Mouse (Mus musculus): ENCODE results near the gene Gas2l2. TPM values are rescaled to one million over a fixed set of nuclear protein-coding genes. Genes with fewer than 3 reads are reported as not detected.

The Gas2l2 gene
- polyA plus RNA-seq, 1 experiment from 2014 or later, result not detected

DNA sequence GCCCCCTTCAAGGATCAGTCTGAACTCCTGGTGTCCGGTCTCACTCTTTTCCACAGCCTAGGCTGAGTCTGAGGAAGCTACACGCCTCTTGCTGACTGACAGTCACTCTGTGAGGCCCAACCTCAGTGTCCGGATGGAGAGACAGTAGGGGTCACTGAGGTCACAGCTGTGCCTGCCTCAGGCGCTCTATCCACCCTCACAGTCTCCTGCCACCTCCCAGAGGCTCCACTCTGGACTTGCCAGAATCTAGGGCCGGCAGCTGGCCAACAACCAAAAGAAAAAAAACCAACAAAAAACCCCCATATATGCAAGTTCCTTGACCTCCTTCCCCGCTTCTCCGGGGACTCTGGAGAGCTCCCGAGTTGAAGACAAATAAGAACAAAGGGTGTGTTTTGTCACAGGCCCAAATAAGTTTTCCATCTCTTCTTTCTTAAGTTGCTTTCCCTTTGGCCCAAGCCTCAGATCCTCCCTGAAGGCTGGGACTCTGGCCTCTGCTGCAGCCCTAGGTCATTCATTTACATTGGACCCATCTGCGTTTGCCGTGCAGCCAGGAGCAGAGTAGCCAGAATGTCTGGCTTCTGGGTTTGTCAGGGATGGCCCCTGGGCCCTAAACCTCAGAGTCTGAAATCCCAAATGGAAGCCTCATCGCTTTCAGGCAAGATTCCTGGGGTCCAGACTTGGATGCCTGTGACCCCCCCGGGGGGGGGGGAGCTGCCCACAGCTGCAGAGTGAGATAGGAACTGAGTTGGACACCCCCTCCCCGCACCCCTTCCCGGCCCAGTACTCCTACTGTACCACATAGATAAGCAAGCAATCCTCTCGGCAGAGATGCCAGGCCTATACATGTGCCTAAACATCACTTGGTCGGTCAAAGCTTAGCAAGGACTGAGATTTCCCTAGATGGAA is 19.0 kb upstream of the Gas2l2 start:
- H3K36me3 ChIP-seq (ENCODE audit: control insufficient read depth, insufficient read depth, low read length), result no peaks in the 10 kb centered on the region
- no peak overlapping the region for H3K4me3 ChIP-seq (ENCODE audit: low read depth, low read length)
- H3K4me1 ChIP-seq (replicated peaks; ENCODE audit: control insufficient read depth, insufficient read depth, low read length), result peaks cover 2% of the 10 kb centered on the region; the same call in 1 of the 2 replicates
- H3K9ac ChIP-seq (ENCODE audit: low read length), result no peak overlapping the region
- 53% methylated on average over 16 of the region's 16 CpGs for WGBS
- H3K27ac ChIP-seq (ENCODE audit: low read depth, low read length), result no peak overlapping the region
- H3K4me2 ChIP-seq (ENCODE audit: low read depth, low read length, severe bottlenecking), result no peak overlapping the region
- H3K27me3 ChIP-seq (ENCODE audit: control insufficient read depth, insufficient read depth, low read length), result peaks cover 23% of the 10 kb centered on the region
- H3K9me3 ChIP-seq (ENCODE audit: control insufficient read depth, low read length), result no peaks in the 10 kb centered on the region
- no peak for DNase-seq (ENCODE audit: low spot score)
- ATAC-seq (replicated peaks; ENCODE audit: low FRiP score), result no peak

DNA sequence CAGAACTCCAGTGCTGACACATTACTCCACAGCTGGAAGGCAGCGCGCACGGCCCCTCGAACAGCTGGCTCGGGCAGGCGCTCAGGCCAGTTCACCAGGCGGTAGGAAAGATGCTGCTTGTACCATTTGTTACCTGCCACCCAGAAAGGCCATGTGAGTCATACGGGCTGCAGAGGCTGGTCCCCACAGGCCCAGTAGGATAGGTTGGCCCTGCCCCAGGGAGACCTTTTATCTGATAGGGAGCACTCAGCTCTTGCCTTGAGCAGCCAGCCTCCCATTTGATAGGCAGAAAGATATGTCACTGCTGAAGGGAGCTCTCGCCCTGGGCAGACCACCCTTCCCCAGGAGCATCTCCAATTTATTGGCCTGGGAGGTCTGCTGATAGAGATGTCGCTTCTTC is 18.4 kb upstream of the Gas2l2 start:
- H3K4me3 ChIP-seq (ENCODE audit: low read depth, low read length), result no peak overlapping the region
- no peaks in the 10 kb centered on the region for H3K9me3 ChIP-seq (ENCODE audit: control insufficient read depth, low read length)
- H3K4me1 ChIP-seq (replicated peaks; ENCODE audit: control insufficient read depth, insufficient read depth, low read length), result peaks cover 2% of the 10 kb centered on the region; the same call in 1 of the 2 replicates
- no peak overlapping the region for H3K9ac ChIP-seq (ENCODE audit: low read length)
- H3K27ac ChIP-seq (ENCODE audit: low read depth, low read length), result no peak overlapping the region
- 84% methylated on average over 10 of the region's 10 CpGs for WGBS
- H3K4me2 ChIP-seq (ENCODE audit: low read depth, low read length, severe bottlenecking), result no peak overlapping the region
- no peaks in the 10 kb centered on the region for H3K36me3 ChIP-seq (ENCODE audit: control insufficient read depth, insufficient read depth, low read length)
- H3K27me3 ChIP-seq (ENCODE audit: control insufficient read depth, insufficient read depth, low read length), result peaks cover 29% of the 10 kb centered on the region
- no peak for DNase-seq (ENCODE audit: low spot score)
- no peak for ATAC-seq (replicated peaks; ENCODE audit: low FRiP score)

DNA sequence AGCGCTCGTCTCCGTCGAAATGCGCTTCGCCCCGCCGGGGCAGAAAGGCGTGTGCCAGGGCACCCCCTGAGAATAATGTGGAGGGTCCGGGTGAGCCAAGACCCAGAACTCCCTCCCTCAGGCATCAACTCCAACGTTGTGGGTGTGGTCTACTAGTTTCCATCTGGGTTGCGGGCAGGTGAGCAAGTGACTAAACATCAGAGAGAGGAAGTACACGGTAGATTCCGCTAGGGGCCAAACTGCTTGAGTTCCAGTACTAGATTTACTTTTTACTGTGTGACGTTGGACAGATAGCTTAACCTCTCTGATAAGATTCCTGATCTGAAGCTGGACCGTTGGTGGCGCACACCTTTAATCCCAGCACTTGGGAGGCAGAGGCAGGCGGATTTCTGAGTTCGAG is 15.7 kb upstream of the Gas2l2 start:
- WGBS, result 32% methylated on average over 19 of the region's 19 CpGs
- H3K4me3 ChIP-seq (ENCODE audit: low read depth, low read length), result no peak overlapping the region; the same call in 1 of the 2 replicates

DNA sequence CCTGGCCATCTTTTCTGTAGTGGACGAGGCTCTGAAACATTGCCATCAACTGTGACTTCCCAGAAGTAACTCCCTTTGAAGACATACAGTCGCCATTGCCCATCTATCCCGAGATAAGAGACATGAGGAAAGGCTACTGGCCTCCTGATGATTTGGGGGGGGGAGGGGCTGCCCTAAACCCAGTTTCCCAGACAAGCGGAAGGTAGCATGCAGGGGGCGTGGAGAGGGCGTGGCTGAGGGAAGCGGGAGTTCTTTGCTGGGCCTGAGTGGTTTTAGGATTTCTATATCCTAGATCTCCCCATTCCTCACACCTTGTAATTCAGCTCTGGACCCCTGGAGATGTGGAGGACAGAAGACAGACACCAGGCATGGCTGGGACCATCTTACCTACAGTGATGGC is 14.6 kb upstream of the Gas2l2 start:
- H3K4me3 ChIP-seq (ENCODE audit: low read depth, low read length), result no peak overlapping the region
- peaks cover 45% of the 10 kb centered on the region for H3K27me3 ChIP-seq (ENCODE audit: control insufficient read depth, insufficient read depth, low read length)
- no peak overlapping the region for H3K4me2 ChIP-seq (ENCODE audit: low read depth, low read length, severe bottlenecking)
- DNase-seq (ENCODE audit: low spot score) (no peak), ATAC-seq (replicated peaks; ENCODE audit: low FRiP score) (no peak)
- H3K27ac ChIP-seq (ENCODE audit: low read depth, low read length), result no peak overlapping the region
- 9% methylated on average over 7 of the region's 7 CpGs for WGBS
- no peaks in the 10 kb centered on the region for H3K36me3 ChIP-seq (ENCODE audit: control insufficient read depth, insufficient read depth, low read length)
- H3K9ac ChIP-seq (ENCODE audit: low read length), result no peak overlapping the region
- H3K9me3 ChIP-seq (ENCODE audit: control insufficient read depth, low read length), result no peaks in the 10 kb centered on the region
- peaks cover 2% of the 10 kb centered on the region; the same call in 1 of the 2 replicates for H3K4me1 ChIP-seq (replicated peaks; ENCODE audit: control insufficient read depth, insufficient read depth, low read length)

More for the DNA sequence above, 15.7 kb upstream of the Gas2l2 start:
- no peak overlapping the region for H3K27ac ChIP-seq (ENCODE audit: low read depth, low read length)
- H3K9ac ChIP-seq (ENCODE audit: low read length), result no peak overlapping the region
- no peaks in the 10 kb centered on the region for H3K9me3 ChIP-seq (ENCODE audit: control insufficient read depth, low read length)
- H3K36me3 ChIP-seq (ENCODE audit: control insufficient read depth, insufficient read depth, low read length), result no peaks in the 10 kb centered on the region
- ATAC-seq (replicated peaks; ENCODE audit: low FRiP score), result no peak
- no peak for DNase-seq (ENCODE audit: low spot score)
- H3K4me2 ChIP-seq (ENCODE audit: low read depth, low read length, severe bottlenecking), result no peak overlapping the region
- peaks cover 2% of the 10 kb centered on the region; the same call in 1 of the 2 replicates for H3K4me1 ChIP-seq (replicated peaks; ENCODE audit: control insufficient read depth, insufficient read depth, low read length)
- H3K27me3 ChIP-seq (ENCODE audit: control insufficient read depth, insufficient read depth, low read length), result peaks cover 45% of the 10 kb centered on the region

DNA sequence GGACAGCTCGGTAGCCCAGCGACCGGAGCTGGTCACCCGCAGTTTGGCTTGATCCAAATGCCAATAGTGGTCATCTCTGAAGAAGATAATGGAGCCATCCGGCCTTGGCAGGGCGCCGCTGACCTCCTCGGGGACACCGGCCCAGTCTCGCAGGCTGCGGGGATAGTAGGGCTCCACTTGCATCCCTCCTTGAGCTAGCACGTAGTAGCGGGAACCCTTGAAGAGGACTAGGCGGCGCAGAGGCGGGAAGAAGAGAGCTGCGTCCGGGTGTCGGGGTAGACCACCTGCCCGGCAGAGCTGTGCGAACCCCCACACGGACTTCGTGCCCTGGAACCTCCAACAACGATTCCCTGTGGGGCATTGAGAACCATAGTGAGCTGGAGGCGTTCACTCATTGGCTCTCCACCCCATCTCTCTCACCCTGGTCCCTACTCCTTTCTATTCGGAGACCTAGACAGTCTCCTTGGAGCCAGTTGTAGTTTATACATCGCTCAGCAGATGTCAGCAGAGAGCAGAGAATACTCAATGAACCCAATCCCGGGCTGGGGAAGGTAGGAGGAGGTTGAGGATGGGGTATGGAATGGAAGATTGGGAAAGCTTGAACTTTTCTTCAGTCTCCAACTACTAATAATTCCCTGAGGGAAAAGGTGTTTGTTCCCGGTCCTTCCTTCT is 13.5 kb upstream of the Gas2l2 start:
- Histone ChIP-seq H3K4me2 (ENCODE audit: low read depth, low read length, severe bottlenecking) (peak overlapping the region; percentile 44), H3K9ac (ENCODE audit: low read length) (no peak overlapping the region), H3K36me3 (ENCODE audit: control insufficient read depth, insufficient read depth, low read length) (no peaks in the 10 kb centered on the region), H3K4me3 (ENCODE audit: low read depth, low read length) (peak overlapping the region; percentile 11; the same call in 1 of the 2 replicates), H3K9me3 (ENCODE audit: control insufficient read depth, low read length) (no peaks in the 10 kb centered on the region), H3K4me1 (replicated peaks; ENCODE audit: control insufficient read depth, insufficient read depth, low read length) (no peaks in the 10 kb centered on the region; the same call in 1 of the 2 replicates), H3K27ac (ENCODE audit: low read depth, low read length) (no peak overlapping the region), H3K27me3 (ENCODE audit: control insufficient read depth, insufficient read depth, low read length) (peaks cover 45% of the 10 kb centered on the region)
- ATAC-seq (replicated peaks; ENCODE audit: low FRiP score) (0 out of 2 replicates have a peak, but pooled peaks have one; percentile 39), DNase-seq (ENCODE audit: low spot score) (peak; percentile 79)
- 12% methylated on average over 29 of the region's 29 CpGs for WGBS

DNA sequence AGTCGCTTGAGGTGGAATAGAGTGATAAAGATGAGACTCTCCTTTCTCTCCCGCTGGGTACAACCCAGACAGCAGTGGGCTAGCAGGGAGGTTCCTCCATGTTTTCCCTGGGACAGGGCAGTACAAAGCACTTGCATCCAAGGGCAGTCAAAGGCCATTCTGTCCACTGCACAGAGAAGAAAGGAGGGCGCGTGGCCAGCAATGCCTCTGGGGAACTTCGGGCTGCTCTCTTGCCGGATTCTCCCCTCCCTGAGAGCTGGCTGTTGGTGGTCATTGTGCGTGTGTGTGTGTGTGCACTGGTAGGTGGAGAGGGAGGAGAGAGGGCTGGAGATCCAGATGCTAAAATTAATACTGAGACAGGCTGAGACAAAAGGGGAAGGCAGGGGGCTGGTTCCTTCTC is 12.0 kb upstream of the Gas2l2 start:
- H3K36me3 ChIP-seq (ENCODE audit: control insufficient read depth, insufficient read depth, low read length), result no peaks in the 10 kb centered on the region
- no peaks in the 10 kb centered on the region for H3K9me3 ChIP-seq (ENCODE audit: control insufficient read depth, low read length)
- 38% methylated on average over 7 of the region's 7 CpGs for WGBS
- H3K27ac ChIP-seq (ENCODE audit: low read depth, low read length), result no peak overlapping the region
- no peaks in the 10 kb centered on the region; the same call in 1 of the 2 replicates for H3K4me1 ChIP-seq (replicated peaks; ENCODE audit: control insufficient read depth, insufficient read depth, low read length)
- H3K4me2 ChIP-seq (ENCODE audit: low read depth, low read length, severe bottlenecking), result no peak overlapping the region
- no peak overlapping the region for H3K4me3 ChIP-seq (ENCODE audit: low read depth, low read length)
- DNase-seq (ENCODE audit: low spot score) (no peak), ATAC-seq (replicated peaks; ENCODE audit: low FRiP score) (no peak)
- H3K9ac ChIP-seq (ENCODE audit: low read length), result no peak overlapping the region
- H3K27me3 ChIP-seq (ENCODE audit: control insufficient read depth, insufficient read depth, low read length), result peaks cover 45% of the 10 kb centered on the region

DNA sequence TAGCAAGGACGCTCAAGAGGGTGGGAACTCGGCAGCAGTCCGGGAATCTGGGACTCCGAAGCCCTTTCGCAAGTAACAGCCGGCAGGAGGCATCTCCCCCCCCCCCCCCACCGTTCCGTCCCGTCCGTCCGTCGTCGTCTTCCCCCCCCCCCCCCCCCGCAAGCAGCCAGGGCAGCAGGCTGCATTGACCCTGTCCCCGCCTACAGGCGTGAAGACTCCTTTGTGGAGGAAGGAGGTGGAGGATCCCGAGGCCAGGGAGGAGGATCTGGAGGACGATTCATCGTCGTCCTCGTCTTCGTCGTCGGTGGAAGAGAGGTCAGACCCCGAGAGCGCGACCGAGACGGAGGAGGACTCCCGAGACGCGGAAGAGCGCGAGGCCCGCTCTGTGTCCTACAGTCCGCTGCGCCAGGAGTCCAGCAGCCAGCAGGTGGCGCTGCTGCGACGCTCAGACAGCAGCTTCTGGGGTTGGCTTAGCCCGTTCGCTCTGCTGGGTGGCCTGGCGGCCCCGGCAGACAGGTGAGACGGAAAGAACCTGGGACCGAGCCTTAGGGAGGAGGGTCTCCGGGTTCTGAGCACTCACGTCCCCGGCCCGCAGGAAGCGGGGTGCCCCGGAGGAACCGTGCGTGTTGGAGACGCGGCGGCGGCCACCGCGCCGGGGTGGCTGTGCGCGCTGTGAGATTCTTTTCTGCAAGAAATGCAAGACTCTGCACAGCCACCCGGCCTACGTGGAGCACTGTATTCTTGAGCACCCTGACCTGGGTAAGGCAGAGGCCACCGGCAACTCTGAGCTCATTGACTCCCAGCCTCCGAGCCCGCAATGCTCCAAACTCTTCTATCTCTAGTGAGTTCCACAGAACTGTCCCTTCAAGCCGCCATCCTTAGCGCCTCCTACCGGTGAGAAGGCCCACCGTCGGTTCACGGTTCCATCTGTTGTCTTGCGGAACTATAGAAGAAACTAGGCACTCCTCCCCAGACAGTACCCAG is 11.1 kb upstream of the Gas2l2 start:
- peak; percentile 92 for ATAC-seq (replicated peaks; ENCODE audit: low FRiP score)
- DNase-seq (ENCODE audit: low spot score), result peak; percentile 94
- Histone ChIP-seq H3K4me3 (ENCODE audit: low read depth, low read length) (peak overlapping the region; percentile 54), H3K4me1 (replicated peaks; ENCODE audit: control insufficient read depth, insufficient read depth, low read length) (no peaks in the 10 kb centered on the region; the same call in 1 of the 2 replicates), H3K9ac (ENCODE audit: low read length) (peak overlapping the region; percentile 59), H3K36me3 (ENCODE audit: control insufficient read depth, insufficient read depth, low read length) (no peaks in the 10 kb centered on the region), H3K27ac (ENCODE audit: low read depth, low read length) (no peak overlapping the region), H3K4me2 (ENCODE audit: low read depth, low read length, severe bottlenecking) (peak overlapping the region; percentile 84), H3K27me3 (ENCODE audit: control insufficient read depth, insufficient read depth, low read length) (peaks cover 43% of the 10 kb centered on the region), H3K9me3 (ENCODE audit: control insufficient read depth, low read length) (no peaks in the 10 kb centered on the region)
- WGBS, result under 1% methylated on average over 64 of the region's 75 CpGs
